Mouse (Mus musculus) limb, embryonic 14.5 days (tissue): ENCODE results near the gene Npm3. TPM values are rescaled to one million over a fixed set of nuclear protein-coding genes. Genes with fewer than 3 reads are reported as not detected.
A peak's percentile ranks its signal among the peaks of the same experiment; 100 is the strongest.

Experiments used
- ATAC-seq: fragments of 200-750 bp; cut with Nextera tagmentation; 2 replicates; pipeline ENCODE4 v1.8.0; 2017; ENCODE audit warnings: low read depth, moderate number of reproducible peaks, moderate TSS enrichment; ENCODE audit not compliant: low FRiP score
- DNase-seq: peaks from one replicate; pipeline ENCODE4 v3.0.0-alpha.2; 2015; ENCODE audit warnings: low spot score
- H3K27ac ChIP-seq: fragments of 300-500 bp; sonication (generic); replicated peaks from 2 replicates; pipeline ENCODE4 v1.5.1; 2014; ENCODE audit warnings: low read depth, mild to moderate bottlenecking, low read length, moderate library complexity, mixed read lengths
- H3K27me3 ChIP-seq: fragments of 300-500 bp; sonication (generic); 2 replicates; pipeline ENCODE4 v1.6.1; 2014; ENCODE audit warnings: low read length, mixed read lengths; ENCODE audit not compliant: control insufficient read depth, insufficient read depth
- H3K36me3 ChIP-seq: fragments of 300-500 bp; sonication (generic); 2 replicates; pipeline ENCODE4 v1.6.1; 2014; ENCODE audit warnings: mild to moderate bottlenecking, low read length, moderate library complexity, mixed read lengths; ENCODE audit not compliant: control insufficient read depth, insufficient read depth
- H3K4me1 ChIP-seq: fragments of 300-500 bp; sonication (generic); 2 replicates; pipeline ENCODE4 v1.6.1; 2014; ENCODE audit warnings: antibody characterized with exemption, low read length, mixed read lengths; ENCODE audit not compliant: control insufficient read depth, insufficient read depth
- H3K4me2 ChIP-seq: fragments of 300-500 bp; sonication (generic); replicated peaks from 2 replicates; pipeline ENCODE4 v1.6.1; 2014; ENCODE audit warnings: low read depth, mild to moderate bottlenecking, low read length, moderate library complexity; ENCODE audit not compliant: severe bottlenecking
- H3K4me3 ChIP-seq: fragments of 300-500 bp; sonication (generic); replicated peaks from 2 replicates; pipeline ENCODE4 v1.5.1; 2014; ENCODE audit warnings: low read length
- H3K9ac ChIP-seq: fragments of 300-500 bp; sonication (generic); 2 replicates; pipeline ENCODE4 v1.6.1; 2014; ENCODE audit warnings: mild to moderate bottlenecking, low read depth, low read length, moderate library complexity; ENCODE audit not compliant: severe bottlenecking
- H3K9me3 ChIP-seq: fragments of 300-500 bp; sonication (generic); 2 replicates; pipeline ENCODE4 v1.6.1; 2016; ENCODE audit warnings: low read length; ENCODE audit not compliant: control insufficient read depth
- POLR2A ChIP-seq: fragments of 200-500 bp; IDR thresholded peaks from 2 replicates; pipeline ENCODE4 v1.8.0; 2012; ENCODE audit warnings: inconsistent platforms, mild to moderate bottlenecking, moderate library complexity, borderline replicate concordance; ENCODE audit not compliant: insufficient read depth, insufficient read length; ENCODE audit errors: extremely low read depth
- WGBS: fragments of 180-500 bp; shearing (Covaris S2); extraction: QIAGEN DNeasy Blood & Tissue Kit; methylation state at CpG from one replicate; pipeline ENCODE4 v1.1.7; 2014; 5-methylcytosine and 5-hydroxymethylcytosine counted together
- polyA plus RNA-seq, 2 experiments: library from polyadenylated mRNA; depleted of rRNA in 1 of 2; stranded (reverse) in 1 of 2; unstranded in 1 of 2; fragments of >200 nt; fragmentation: Nextera tagmentation in 1 of 2; extraction: Ambion mirVana in 1 of 2; gene quantifications; 2 replicates each; pipeline versions ENCODE4 v1.2.1 to v1.2.3; 2012 to 2014

The Npm3 gene
- polyA plus RNA-seq, 2 experiments: 20.2 to 162 TPM

DNA sequence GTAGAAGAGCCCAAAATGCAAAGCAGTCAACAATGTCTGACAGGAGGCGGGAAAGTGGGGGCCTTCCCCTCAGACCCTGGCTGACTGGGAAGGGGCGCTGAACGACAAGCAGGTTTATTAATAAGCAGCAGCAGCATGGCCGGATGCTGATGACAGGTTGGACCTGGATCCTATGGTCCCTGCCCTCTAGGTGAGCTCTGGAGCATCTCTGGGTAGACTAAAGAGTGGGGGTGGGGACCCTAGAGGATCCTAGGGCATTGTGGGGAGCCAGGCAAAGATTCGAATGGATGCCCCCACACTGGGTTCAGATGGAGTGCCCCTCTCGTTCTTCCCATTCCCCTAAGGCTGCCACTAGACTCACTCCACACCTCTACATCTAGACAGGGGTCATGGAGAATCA lies 43.0 kb upstream of the Npm3 start:
- Histone ChIP-seq H3K4me1 (peaks cover 3% of the 10 kb centered on the region; the same call in 1 of the 2 replicates), H3K36me3 (no peaks in the 10 kb centered on the region), H3K27ac (no peak overlapping the region), H3K9me3 (no peaks in the 10 kb centered on the region), H3K4me2 (no peak overlapping the region), H3K4me3 (no peak overlapping the region), H3K27me3 (no peaks in the 10 kb centered on the region), H3K9ac (no peak overlapping the region)
- ATAC-seq (no peak), DNase-seq (no peak)
- TF ChIP-seq POLR2A: no peak
- 80% methylated on average over 6 of the region's 6 CpGs for WGBS

DNA sequence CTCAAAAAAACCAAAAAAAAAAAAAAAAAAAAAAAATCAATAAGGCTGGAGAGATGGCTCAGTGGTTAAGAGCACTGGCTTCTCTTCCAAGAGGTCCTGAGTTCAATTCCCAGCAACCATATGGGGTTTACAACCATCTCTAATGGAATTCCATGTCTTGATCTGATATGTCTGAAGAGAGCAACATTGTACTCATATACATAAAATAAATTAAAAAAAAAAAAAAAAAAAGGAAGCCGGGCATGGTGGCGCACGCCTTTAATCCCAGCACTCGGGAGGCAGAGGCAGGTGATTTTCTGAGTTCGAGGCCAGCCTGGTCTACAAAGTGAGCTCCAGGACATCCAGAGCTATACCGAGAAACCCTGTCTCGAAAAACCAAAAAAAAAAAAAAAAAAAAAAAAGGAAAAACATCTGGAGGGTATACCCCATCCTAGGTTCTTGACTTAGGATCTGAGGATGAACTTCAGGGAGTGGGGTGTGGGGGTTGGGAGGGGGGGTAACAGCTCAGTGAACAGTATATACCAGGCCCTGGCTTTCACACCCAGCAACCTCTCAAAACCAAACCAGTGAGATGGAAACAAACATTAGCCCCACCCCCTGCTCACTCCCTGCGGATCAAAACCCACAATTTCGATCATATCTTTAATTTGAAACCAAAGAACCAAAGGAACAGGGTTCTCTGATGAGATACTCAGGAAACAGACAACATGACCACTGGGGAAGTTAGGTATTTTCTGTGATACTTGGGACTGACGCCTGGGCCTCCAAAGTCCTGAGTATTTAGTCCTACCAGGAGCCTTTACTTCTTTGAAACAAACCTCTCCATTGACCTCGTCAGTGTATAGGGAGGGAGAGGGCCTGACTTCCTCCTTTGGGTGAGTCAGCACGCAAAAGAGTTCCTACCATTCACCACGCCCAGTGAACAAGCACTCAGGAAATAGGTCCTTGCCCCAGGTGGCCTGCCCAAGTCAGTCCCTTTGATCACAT lies 40.8 kb upstream of the Npm3 start:
- WGBS: 78% methylated on average over 13 of the region's 13 CpGs

DNA sequence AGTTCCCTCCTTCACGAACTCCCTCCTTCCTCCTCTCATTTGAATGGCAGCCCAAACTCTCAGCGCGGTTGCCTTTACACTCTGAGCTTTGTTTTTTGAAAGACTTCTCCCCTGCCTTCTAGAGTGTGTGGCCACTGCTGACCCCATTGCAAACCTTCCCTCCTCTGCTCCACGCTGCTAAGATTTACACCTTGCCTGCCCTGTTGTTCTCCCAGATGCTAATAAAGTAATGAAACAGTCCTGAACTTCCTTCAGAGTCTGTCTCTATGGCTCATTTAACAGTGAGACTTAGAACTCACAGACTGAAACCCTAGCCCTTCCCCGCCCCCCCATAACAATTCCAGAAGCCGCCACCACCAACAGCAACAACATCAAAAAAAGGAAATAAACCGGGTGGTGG lies 40.0 kb upstream of the Npm3 start:
- Histone ChIP-seq H3K4me2 (no peak overlapping the region), H3K4me3 (no peak overlapping the region), H3K27ac (no peak overlapping the region), H3K36me3 (no peaks in the 10 kb centered on the region), H3K9ac (no peak overlapping the region), H3K27me3 (no peaks in the 10 kb centered on the region), H3K9me3 (no peaks in the 10 kb centered on the region), H3K4me1 (no peaks in the 10 kb centered on the region)
- no peak for ATAC-seq
- 54% methylated on average over 7 of the region's 7 CpGs for WGBS
- DNase-seq: no peak
- TF ChIP-seq POLR2A: no peak

More for the DNA sequence above, 40.8 kb upstream of the Npm3 start:
- H3K4me2 ChIP-seq: no peak overlapping the region
- H3K4me3 ChIP-seq: no peak overlapping the region
- no peaks in the 10 kb centered on the region for H3K27me3 ChIP-seq
- no peaks in the 10 kb centered on the region for H3K4me1 ChIP-seq
- DNase-seq: no peak
- no peaks in the 10 kb centered on the region for H3K9me3 ChIP-seq
- H3K9ac ChIP-seq: no peak overlapping the region
- H3K36me3 ChIP-seq: no peaks in the 10 kb centered on the region
- no peak overlapping the region for H3K27ac ChIP-seq
- no peak for TF ChIP-seq POLR2A
- ATAC-seq: no peak

DNA sequence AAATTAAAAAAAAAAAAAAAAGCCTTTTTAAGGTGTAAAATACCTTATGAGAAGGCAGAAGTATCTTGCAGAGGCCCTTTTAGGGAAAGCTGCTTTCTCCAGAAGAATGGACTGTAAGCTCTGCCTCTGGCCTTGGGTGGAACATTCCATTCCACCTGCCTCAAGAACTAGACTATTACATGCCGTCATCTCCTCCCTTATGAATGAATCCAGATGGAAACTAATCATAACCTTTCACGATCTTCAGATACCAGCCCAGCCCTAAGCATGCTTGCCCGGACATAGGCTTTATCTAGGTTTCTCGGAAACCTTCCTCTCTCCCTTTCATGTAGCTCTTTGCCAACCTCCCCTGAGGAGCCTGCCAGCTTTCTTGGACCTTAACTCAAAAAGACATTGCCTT lies 38.9 kb upstream of the Npm3 start:
- no peak for ATAC-seq

DNA sequence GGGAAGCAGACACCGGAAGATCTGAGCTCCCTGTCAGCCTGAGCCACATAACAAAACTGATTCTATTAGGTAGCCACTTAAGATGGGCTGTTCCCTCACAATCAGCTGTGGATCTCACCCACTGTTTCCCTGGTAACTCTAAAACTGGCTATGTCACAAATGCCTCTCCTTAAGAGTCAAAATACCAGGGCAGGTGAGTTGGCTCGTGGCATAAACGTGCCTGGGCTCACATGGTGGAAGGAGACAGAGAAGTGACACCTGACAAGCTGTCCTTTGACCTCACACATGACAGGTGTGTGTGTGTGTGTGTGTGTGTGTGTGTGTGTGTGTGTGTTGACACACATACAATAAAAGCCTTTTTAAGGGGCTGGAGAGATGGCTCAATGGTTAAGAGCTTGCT lies 38.1 kb upstream of the Npm3 start:
- ATAC-seq: no peak
- Histone ChIP-seq H3K4me3 (no peak overlapping the region), H3K9me3 (no peaks in the 10 kb centered on the region), H3K4me2 (no peak overlapping the region), H3K4me1 (0 out of 2 replicates have a peak, but pooled peaks cover 3% of the 10 kb centered on the region), H3K27me3 (no peaks in the 10 kb centered on the region), H3K27ac (no peak overlapping the region), H3K36me3 (no peaks in the 10 kb centered on the region), H3K9ac (no peak overlapping the region)
- 74% methylated on average over 3 of the region's 3 CpGs for WGBS
- DNase-seq: no peak
- no peak for TF ChIP-seq POLR2A

More for the DNA sequence above, 38.9 kb upstream of the Npm3 start:
- H3K27me3 ChIP-seq: no peaks in the 10 kb centered on the region
- no peak for TF ChIP-seq POLR2A
- H3K4me1 ChIP-seq: 0 out of 2 replicates have a peak, but pooled peaks cover 3% of the 10 kb centered on the region
- no peak overlapping the region for H3K9ac ChIP-seq
- H3K36me3 ChIP-seq: no peaks in the 10 kb centered on the region
- H3K4me2 ChIP-seq: no peak overlapping the region
- no peaks in the 10 kb centered on the region for H3K9me3 ChIP-seq
- WGBS: 47% methylated on average over 4 of the region's 4 CpGs
- H3K27ac ChIP-seq: no peak overlapping the region
- H3K4me3 ChIP-seq: no peak overlapping the region
- DNase-seq: peak; percentile 40
